Mouse (Mus musculus): ENCODE results near the gene Chid1. TPM values are rescaled to one million over a fixed set of nuclear protein-coding genes. Genes with fewer than 3 reads are reported as not detected.

Chid1 gene
- polyA plus RNA-seq, 1 experiment from 2014 or later, result 40.5 TPM

DNA sequence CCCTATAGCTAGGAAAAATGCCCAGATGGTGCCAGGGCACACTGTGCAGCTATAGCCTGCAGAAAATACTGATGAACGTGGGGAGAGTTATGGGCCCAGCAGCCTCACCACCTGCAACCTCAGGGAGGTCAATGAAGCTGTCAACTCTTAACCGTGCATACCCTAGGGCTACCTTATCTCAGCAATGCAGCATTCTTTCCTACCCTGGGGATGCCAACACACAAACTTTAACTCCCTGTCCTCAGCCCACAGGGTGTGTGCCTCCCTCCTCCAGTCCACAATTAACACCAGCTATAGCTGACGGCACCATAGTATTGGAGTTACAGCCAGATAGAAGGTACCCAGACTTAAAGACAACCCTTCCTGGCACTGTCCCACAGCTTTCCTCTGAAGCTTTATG lies 20.7 kb downstream of the Chid1 start:
- WGBS, result 33% methylated on average over 3 of the region's 3 CpGs
- Histone ChIP-seq H3K27ac (peak overlapping the region; percentile 56), H3K27me3 (ENCODE audit: insufficient read depth, poor library complexity, severe bottlenecking) (no peaks in the 10 kb centered on the region), H3K4me1 (peaks cover 26% of the 10 kb centered on the region), H3K36me3 (peaks cover 29% of the 10 kb centered on the region), H3K9me3 (no peaks in the 10 kb centered on the region), H3K4me3 (no peak overlapping the region)
- no peak for DNase-seq (ENCODE audit: low spot score)

DNA sequence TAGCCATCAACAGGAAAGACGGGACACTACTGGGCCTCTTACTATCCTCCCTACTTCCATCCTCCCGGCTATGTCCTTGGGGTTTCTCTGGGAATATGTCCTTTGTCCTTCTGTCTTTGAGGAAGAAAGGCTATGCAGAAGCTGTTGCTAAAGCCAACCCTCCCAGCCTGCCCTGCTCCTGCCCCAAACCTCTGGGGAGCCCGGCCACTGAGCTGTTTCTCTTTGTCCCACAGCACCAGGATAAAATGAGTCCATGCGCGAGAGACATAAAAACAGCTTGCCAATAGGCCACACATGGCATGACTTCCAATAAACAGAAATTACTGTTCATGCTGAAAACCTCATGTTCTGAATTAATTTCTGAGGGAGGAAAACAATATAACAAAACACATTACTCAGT lies 21.4 kb downstream of the Chid1 start:
- 90% methylated on average over 5 of the region's 5 CpGs for WGBS
- H3K36me3 ChIP-seq, result peaks cover 35% of the 10 kb centered on the region

DNA sequence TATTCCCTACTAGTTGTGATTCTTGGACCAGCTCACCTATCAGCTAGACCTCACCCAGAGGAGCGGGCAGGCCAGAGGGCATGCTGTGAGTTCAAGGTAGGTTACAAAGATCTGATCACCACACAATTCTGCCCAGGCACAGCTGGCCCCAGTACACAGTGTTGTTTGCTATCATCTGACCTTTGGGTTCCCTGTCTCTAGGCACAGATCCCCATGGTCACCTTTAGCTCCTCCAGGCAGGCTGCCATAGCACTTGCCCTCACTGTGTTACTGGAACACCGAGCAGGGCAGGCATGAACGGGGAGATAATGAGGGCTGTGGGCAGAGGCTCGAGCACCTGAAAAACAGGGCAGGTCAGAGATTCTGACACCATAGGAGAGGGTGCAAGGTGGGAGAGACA lies 22.0 kb downstream of the Chid1 start:
- no peak overlapping the region for H3K27ac ChIP-seq
- H3K36me3 ChIP-seq, result peaks cover 40% of the 10 kb centered on the region
- no peak overlapping the region for H3K4me3 ChIP-seq
- 77% methylated on average over 4 of the region's 4 CpGs for WGBS
- no peaks in the 10 kb centered on the region for H3K27me3 ChIP-seq (ENCODE audit: insufficient read depth, poor library complexity, severe bottlenecking)
- H3K9me3 ChIP-seq, result no peaks in the 10 kb centered on the region
- peaks cover 22% of the 10 kb centered on the region for H3K4me1 ChIP-seq
- DNase-seq (ENCODE audit: low spot score), result no peak

More for the DNA sequence above, 21.4 kb downstream of the Chid1 start:
- Histone ChIP-seq H3K4me1 (peaks cover 25% of the 10 kb centered on the region), H3K27ac (no peak overlapping the region), H3K9me3 (no peaks in the 10 kb centered on the region), H3K27me3 (ENCODE audit: insufficient read depth, poor library complexity, severe bottlenecking) (no peaks in the 10 kb centered on the region), H3K4me3 (no peak overlapping the region)
- no peak for DNase-seq (ENCODE audit: low spot score)

DNA sequence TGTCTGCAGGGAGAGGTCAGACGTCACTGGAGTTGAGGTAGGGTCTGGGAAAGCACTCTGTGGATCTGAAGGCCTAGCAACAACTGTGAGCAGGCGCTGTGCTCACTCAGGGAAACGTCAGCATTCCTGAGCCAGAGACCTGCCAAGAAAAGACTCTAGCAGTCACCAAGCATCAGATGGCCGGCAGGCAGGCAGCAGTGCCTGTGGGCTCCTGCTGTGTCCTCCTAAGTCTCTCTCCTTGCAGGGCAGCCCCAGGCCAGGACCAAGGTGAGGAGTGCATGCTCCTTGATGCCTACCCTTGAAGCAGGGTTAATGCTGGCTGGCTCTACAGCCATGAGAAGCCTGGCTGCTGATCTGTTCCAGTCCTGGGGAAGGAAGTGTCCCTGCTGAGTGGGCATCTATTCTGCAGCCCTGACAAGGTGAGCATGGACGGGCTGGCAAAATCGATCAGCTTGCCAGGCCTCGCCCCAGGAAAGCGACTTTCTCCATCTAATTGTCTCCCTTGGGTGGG lies 28.9 kb downstream of the Chid1 start:
- no peak for DNase-seq (ENCODE audit: low spot score)
- peaks cover 44% of the 10 kb centered on the region for H3K4me1 ChIP-seq
- no peaks in the 10 kb centered on the region for H3K9me3 ChIP-seq
- no peak overlapping the region for H3K4me3 ChIP-seq
- peaks cover 40% of the 10 kb centered on the region for H3K36me3 ChIP-seq
- WGBS, result 58% methylated on average over 8 of the region's 8 CpGs
- peak overlapping the region; percentile 30; the same call in 1 of the 2 replicates for H3K27ac ChIP-seq
- no peaks in the 10 kb centered on the region; the same call in 1 of the 2 replicates for H3K27me3 ChIP-seq (ENCODE audit: insufficient read depth, poor library complexity, severe bottlenecking)

DNA sequence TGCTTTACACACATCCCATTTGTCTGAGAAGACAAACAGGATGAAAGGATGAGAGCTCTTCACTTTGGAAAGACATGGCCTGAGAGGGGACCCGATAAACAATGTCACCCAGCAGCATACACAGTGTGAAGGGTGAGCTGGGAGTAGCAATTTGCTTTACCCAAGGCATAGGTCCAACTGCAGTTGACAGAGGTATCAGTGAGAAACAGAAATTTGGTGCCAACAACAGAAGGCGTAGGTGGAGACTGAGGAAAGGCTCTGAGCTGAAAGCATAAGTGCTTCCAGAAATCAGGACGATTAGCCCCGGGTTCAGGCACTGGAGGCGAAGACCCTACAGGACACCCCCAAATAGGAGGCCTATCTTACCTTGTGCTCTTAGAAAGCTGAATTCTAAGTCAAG lies 29.5 kb downstream of the Chid1 start:
- Histone ChIP-seq H3K4me3 (no peak overlapping the region), H3K9me3 (no peaks in the 10 kb centered on the region), H3K36me3 (peaks cover 35% of the 10 kb centered on the region), H3K27me3 (ENCODE audit: insufficient read depth, poor library complexity, severe bottlenecking) (no peaks in the 10 kb centered on the region; the same call in 1 of the 2 replicates), H3K4me1 (peaks cover 46% of the 10 kb centered on the region), H3K27ac (0 out of 2 replicates have a peak overlapping the region, but pooled peaks have one; percentile 30)
- WGBS, result 89% methylated on average over 5 of the region's 5 CpGs
- no peak for DNase-seq (ENCODE audit: low spot score)

DNA sequence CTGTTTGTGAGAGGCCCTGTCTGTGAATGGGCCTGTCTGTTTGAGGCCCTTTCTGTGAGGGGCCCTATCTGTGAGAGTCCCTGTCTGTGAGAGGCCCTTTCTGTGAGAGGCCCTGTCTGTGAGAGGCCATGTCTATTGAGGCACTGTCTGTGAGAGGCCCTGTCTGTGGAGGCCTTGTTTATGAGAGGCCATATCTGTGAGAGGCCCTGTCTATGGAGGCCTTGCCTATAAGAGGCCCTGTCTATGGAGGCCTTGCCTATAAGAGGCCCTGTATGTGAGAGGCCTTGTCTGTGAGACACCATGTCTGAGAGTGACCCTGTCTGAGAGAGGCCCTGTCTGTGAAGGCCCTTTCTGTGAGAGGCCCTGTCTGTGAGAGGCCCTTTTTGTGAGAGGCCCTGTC lies 31.5 kb downstream of the Chid1 start:
- H3K4me3 ChIP-seq, result no peak overlapping the region
- peaks cover 46% of the 10 kb centered on the region for H3K4me1 ChIP-seq

DNA sequence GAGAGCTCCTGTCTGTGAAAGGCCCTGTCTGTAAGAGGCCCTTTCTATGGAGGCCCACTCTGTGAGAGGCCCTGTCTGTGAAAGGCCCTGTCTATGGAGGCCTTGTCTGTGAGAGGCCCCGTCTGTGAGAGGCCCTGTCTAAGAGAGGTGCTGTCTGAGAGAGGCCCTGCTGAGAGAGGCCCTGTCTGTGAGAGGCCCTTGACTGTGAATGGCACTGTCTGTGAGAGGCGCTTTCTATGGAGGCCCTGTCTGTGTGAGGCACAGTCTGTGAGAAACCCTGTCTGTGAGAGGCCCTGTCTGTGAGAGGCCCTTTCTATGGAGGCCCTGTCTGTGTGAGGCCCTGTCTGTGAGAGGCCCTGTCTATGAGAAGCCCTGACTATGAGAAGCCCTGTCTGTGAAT lies 33.4 kb downstream of the Chid1 start:
- Histone ChIP-seq H3K9me3 (no peaks in the 10 kb centered on the region), H3K36me3 (peaks cover 20% of the 10 kb centered on the region; the same call in 1 of the 2 replicates), H3K4me3 (no peak overlapping the region), H3K27me3 (ENCODE audit: insufficient read depth, poor library complexity, severe bottlenecking) (no peaks in the 10 kb centered on the region; the same call in 1 of the 2 replicates), H3K27ac (peak overlapping the region; percentile 78), H3K4me1 (peaks cover 45% of the 10 kb centered on the region)
- 70% methylated on average over 2 of the region's 2 CpGs for WGBS
- DNase-seq (ENCODE audit: low spot score), result no peak

More for the DNA sequence above, 31.5 kb downstream of the Chid1 start:
- no peaks in the 10 kb centered on the region for H3K9me3 ChIP-seq
- H3K36me3 ChIP-seq, result peaks cover 23% of the 10 kb centered on the region
- H3K27ac ChIP-seq, result peak overlapping the region; percentile 78
- peak; percentile 81 for DNase-seq (ENCODE audit: low spot score)
- no peaks in the 10 kb centered on the region; the same call in 1 of the 2 replicates for H3K27me3 ChIP-seq (ENCODE audit: insufficient read depth, poor library complexity, severe bottlenecking)

DNA sequence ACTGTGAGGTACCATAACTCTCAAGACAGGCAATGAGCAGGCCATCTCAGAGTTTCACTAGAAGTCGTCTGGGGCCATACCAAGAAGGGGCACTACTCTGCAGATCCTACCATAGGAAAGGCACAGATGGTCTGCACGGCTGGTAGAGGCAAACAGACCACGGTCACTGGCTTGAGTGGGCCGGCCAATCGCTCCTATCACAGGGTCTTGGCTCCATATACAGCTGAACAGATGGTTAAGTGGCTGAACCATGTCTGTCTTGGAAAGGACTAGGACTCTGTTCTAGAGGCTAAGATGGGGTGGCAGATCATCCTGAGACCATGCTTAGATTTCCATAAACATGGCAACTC lies 37.1 kb downstream of the Chid1 start:
- DNase-seq (ENCODE audit: low spot score), result no peak
- 90% methylated on average over 5 of the region's 5 CpGs for WGBS
- H3K27me3 ChIP-seq (ENCODE audit: insufficient read depth, poor library complexity, severe bottlenecking), result no peaks in the 10 kb centered on the region

DNA sequence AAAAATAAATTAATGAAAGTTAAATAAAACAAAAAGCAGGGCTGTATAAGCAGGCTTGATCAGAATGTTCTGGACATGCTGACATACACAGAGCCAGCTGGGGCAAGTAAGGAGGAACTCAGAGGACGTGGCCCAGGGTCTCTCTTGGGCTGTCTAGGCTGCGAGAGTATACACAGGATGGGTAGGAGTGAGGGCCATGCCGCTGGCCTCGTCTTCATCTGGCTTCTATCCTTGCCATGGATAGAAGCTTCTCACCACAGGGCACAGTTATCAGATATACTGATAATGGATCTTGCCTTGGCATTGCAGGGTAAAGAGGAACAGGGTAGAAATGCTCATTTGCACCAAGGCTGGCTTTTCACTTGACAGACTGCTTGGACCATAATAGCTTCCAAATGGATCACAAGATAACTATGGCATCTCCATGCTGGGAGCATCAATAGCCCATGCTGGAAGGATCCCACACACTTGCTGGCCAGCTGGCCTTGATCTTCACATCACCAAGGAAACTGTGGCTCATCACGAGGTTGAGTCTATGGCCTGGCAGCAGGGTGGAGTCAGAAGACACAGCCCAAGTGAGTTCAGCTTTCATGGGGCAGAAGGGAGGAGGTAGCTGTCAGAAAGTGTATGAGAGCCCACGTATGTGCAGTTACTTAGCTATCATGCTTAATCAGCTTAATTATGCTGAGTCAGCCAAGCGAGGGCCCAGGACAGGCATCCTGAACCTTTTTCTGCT lies 37.7 kb downstream of the Chid1 start:
- Histone ChIP-seq H3K4me3 (no peak overlapping the region), H3K9me3 (no peaks in the 10 kb centered on the region), H3K27me3 (ENCODE audit: insufficient read depth, poor library complexity, severe bottlenecking) (no peaks in the 10 kb centered on the region), H3K36me3 (peaks cover 27% of the 10 kb centered on the region), H3K4me1 (peaks cover 26% of the 10 kb centered on the region), H3K27ac (no peak overlapping the region)
- 90% methylated on average over 7 of the region's 7 CpGs for WGBS
- no peak for DNase-seq (ENCODE audit: low spot score)

More for the DNA sequence above, 37.1 kb downstream of the Chid1 start:
- Histone ChIP-seq H3K36me3 (peaks cover 26% of the 10 kb centered on the region), H3K4me3 (no peak overlapping the region), H3K9me3 (no peaks in the 10 kb centered on the region), H3K4me1 (peaks cover 22% of the 10 kb centered on the region), H3K27ac (no peak overlapping the region)

DNA sequence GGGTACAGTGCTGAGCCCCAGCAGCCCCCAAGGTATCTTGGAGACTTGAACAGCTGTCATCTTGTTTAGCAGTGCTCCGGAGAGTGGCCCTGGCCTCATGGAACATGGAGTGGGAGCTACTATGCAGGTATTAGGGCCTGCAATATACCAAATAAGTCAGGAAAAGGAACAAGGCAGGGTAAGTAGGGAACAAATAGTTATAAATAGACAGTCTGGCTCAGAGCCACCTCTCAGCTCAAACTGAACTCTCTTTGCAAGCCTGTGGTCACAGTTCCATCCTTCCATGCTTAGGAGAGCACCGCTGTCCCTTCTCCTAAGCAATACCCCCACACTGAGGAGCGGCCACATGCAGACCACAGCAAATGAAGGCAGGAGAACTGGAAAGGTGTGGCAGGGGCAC lies 42.1 kb downstream of the Chid1 start:
- 91% methylated on average over 3 of the region's 3 CpGs for WGBS

DNA sequence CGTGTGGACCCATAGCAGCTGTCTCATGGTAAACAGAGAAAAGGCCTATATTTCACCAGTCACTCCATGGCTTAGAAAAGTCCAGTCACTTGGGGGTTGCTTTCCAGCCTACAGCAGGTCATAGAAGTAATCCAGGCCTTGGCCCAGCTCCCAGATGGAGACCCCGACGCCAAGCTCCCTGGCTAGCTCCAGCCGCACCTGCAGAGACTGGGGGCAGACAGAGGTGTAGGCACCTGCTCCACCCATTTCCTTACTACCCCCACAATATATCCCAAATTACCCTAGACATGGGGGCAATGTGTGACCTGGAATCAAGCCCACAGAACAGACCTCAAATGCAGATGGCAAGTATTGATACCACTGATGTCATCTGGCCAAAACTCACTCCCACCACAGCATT lies 43.7 kb downstream of the Chid1 start:
- Histone ChIP-seq H3K4me1 (peaks cover 16% of the 10 kb centered on the region; the same call in 1 of the 2 replicates), H3K27ac (no peak overlapping the region), H3K9me3 (no peaks in the 10 kb centered on the region), H3K4me3 (no peak overlapping the region), H3K27me3 (ENCODE audit: insufficient read depth, poor library complexity, severe bottlenecking) (no peaks in the 10 kb centered on the region), H3K36me3 (peaks cover 59% of the 10 kb centered on the region)
- 90% methylated on average over 4 of the region's 4 CpGs for WGBS
- no peak for DNase-seq (ENCODE audit: low spot score)

More for the DNA sequence above, 42.1 kb downstream of the Chid1 start:
- Histone ChIP-seq H3K27ac (no peak overlapping the region), H3K36me3 (peaks cover 51% of the 10 kb centered on the region), H3K4me1 (peaks cover 16% of the 10 kb centered on the region; the same call in 1 of the 2 replicates), H3K9me3 (no peaks in the 10 kb centered on the region), H3K27me3 (ENCODE audit: insufficient read depth, poor library complexity, severe bottlenecking) (no peaks in the 10 kb centered on the region), H3K4me3 (no peak overlapping the region)
- no peak for DNase-seq (ENCODE audit: low spot score)

DNA sequence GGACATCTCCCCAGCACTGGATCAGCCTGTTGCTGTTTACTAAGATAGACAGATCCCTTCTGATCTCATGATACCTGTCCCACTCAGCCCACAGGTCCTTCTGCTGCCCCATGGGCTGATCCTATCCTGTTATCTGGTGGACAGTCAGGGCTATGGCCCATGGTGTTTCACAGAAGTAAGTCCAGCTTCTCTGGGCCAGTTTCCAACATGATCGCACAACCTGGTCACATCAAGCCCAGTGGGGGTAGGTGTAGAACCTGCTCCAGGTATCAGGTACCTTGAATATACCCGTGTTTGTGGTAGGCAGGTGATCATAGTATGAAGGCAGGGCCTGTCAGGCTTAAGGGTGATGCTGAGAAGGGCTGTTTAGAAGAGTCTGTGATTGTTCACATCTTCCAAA lies 44.3 kb downstream of the Chid1 start:
- 86% methylated on average over 2 of the region's 2 CpGs for WGBS
- H3K36me3 ChIP-seq, result peaks cover 62% of the 10 kb centered on the region

DNA sequence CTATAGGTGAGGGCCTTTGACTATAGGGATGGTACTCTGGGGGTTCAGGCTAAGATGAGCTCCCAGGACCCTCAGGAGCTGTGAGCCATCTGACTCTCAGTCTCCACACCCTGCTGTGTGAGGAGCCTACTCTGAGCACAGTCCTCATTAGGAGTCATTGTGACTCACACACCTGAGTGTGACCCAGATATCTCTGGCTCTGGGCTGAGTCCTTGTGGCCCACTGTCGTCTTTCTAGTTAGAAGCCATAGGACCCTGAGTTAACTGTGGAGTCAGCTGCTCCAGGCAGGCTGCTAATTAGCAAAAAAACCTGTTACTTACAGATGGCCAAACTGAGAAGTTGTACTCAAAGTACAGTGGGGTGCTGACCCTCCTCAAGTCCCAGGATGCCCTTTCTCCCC lies 45.9 kb downstream of the Chid1 start:
- DNase-seq (ENCODE audit: low spot score), result no peak
- Histone ChIP-seq H3K36me3 (peaks cover 50% of the 10 kb centered on the region), H3K27ac (no peak overlapping the region), H3K9me3 (no peaks in the 10 kb centered on the region), H3K4me3 (no peak overlapping the region), H3K27me3 (ENCODE audit: insufficient read depth, poor library complexity, severe bottlenecking) (no peaks in the 10 kb centered on the region), H3K4me1 (peaks cover 7% of the 10 kb centered on the region; the same call in 1 of the 2 replicates)
- 70% methylated on average over 1 of the region's 1 CpGs for WGBS

More for the DNA sequence above, 44.3 kb downstream of the Chid1 start:
- no peak for DNase-seq (ENCODE audit: low spot score)
- no peak overlapping the region for H3K4me3 ChIP-seq
- H3K27me3 ChIP-seq (ENCODE audit: insufficient read depth, poor library complexity, severe bottlenecking), result no peaks in the 10 kb centered on the region
- H3K9me3 ChIP-seq, result no peaks in the 10 kb centered on the region
- peaks cover 16% of the 10 kb centered on the region; the same call in 1 of the 2 replicates for H3K4me1 ChIP-seq
- H3K27ac ChIP-seq, result no peak overlapping the region
